Mouse (Mus musculus) left cerebral cortex, adult 2 months (tissue): ENCODE results near the gene Fam57b. TPM values are rescaled to one million over a fixed set of nuclear protein-coding genes. Genes with fewer than 3 reads are reported as not detected.
"Not testable (repeated sequence)": the region's sequence is repeated elsewhere in the genome, so short reads cannot be mapped to it uniquely, and the experiment has no call there.

Source experiments
- DNase-seq, 2 experiments: peaks; one replicate each; pipeline ENCODE4 v3.0.0; 2021 to 2022; ENCODE audit warnings: low spot score in 2 of 2, mixed read lengths in 1 of 2; ENCODE audit errors: extremely low spot score in 1 of 2
- H3K27ac ChIP-seq: fragments of 200-600 bp; 2 replicates; pipeline ENCODE4 v1.8.1; 2022
- H3K4me3 ChIP-seq: fragments of 200-600 bp; 2 replicates; pipeline ENCODE4 v1.8.1; 2022
- CTCF ChIP-seq: fragments of 200-600 bp; IDR thresholded peaks from 2 replicates; pipeline ENCODE4 v1.8.1; 2022; ENCODE audit warnings: antibody characterized with exemption, mild to moderate bottlenecking, moderate library complexity
- intact Hi-C: fragments of 180-260 bp; cut with DNase I; formaldehyde crosslinking; loops from one replicate; pipeline ENCODE4 v1.15.1; 2025
- total RNA-seq, 2 experiments: library from RNA; stranded (reverse); gene quantifications; 2 replicates each; pipeline ENCODE4 v1.2.3; 2021

Gene Fam57b
- total RNA-seq, 2 experiments from 2014 or later = 71.6 to 77.4 TPM

DNA sequence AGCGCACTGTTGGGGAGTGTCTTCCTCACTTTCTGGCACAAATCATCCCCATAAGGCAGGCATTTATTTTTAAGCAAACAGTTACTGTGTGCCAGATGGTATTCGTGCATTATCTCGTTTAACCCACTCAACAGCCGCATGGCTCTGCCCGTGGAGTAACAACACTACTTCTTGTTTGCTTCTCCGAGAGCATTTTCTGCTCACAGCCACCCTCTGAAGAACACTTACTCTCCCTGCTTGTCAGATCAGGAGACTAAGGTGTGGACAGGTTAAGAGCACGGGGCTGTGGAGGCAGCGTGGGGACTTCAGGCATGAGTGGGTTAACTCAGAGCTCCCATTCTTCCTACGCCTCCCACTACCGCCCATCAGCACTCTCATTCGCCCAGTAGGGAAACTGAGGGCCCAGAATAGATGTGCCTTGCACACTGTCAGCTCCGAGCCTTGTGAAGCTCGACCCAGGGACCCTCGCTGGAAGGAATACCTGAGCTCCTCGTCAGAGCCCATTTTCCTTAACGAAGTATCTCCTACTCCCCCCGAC lies 34.9 kb upstream of the Fam57b start:
- intact Hi-C loops = loop anchor here (1.0 to 10.0 kb wide), 5 partner anchors 14 to 350 kb away; partner anchors contain the start of genes Tufm and Ypel3
- no peak for TF ChIP-seq CTCF
- DNase-seq = peak; percentile 46 to 55
- Histone ChIP-seq H3K27ac (peak overlapping the region; percentile 68), H3K4me3 (peak overlapping the region; percentile 14; the same call in 1 of the 2 replicates)

DNA sequence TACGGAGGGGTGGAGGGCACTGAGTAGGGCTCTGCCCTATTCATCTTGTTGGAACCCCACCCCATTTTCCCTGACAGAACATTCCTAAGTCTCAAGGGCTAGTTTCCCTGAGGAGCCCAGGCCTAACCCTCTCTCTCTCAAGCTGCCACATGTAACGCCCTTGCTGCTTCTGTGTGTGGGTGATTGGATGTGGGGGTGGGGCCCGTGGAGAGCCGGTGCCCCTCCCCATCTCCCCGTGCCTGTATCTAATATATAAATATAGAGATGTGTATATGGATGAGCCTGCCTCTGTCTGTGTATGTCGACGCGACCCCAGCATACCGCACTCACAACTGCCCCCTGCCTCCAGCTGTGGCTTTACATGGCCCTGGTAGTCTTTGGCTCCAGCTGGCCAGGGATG lies 31.9 kb upstream of the Fam57b start:
- intact Hi-C loops = loop anchor here (10.0 kb wide), 1 partner anchor 281 kb away; the partner anchor contains the start of gene Tufm
- no peak overlapping the region for H3K27ac ChIP-seq
- no peak for TF ChIP-seq CTCF
- no peak overlapping the region for H3K4me3 ChIP-seq
- no peak for DNase-seq

DNA sequence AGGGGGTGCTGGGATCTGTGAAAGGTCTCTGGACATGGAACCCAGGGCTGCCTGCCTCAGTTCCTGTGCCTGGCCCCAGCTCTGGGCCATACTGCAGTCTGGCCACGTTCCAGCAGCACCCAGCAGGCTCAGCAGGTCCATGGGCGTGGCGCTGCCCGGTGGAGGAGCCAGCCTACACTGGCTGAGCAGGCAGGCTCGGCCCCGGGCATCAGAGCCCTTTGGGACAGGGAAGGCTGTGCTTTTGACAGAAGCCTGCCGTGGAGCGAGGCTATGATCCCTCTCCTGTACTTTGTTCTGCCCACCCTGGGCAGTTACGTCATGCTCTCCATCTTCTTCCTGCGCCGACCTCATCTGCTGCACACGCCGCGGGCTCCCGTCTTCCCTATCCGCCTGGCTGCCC lies 31.3 kb upstream of the Fam57b start, which contains the start of gene Gdpd3:
Gene Gdpd3, plus strand, starts transcription at position 134 of the 400 bp plus-strand sequence.
- no peak for TF ChIP-seq CTCF

DNA sequence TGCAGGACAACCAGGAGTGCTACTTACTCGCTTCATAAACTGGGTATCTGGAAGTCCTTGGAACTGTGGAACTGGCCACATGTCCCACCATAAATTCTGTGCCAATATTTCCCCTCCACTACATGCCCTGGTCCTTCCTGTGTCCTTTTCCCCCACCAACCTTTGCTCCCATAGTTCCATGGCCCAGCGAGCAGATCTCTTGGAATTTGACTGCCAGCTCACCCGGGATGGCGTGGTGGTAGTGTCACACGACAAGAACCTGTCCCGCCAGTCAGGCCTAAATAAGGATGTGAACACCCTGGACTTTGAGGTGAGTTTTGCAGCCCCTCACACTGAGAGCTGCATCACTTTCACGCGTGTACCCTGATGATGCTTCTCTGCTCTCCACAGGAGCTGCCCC lies 30.5 kb upstream of the Fam57b start:
- no peak overlapping the region for H3K27ac ChIP-seq
- intact Hi-C loops = loop anchor here (10.0 kb wide), 1 partner anchor 282 kb away; the partner anchor contains the start of gene Tufm
- DNase-seq = no peak
- H3K4me3 ChIP-seq = no peak overlapping the region
- TF ChIP-seq CTCF = no peak

More for the DNA sequence above, 31.3 kb upstream of the Fam57b start, which contains the start of gene Gdpd3:
- Histone ChIP-seq H3K4me3 (no peak within 1 kb of the TSS), H3K27ac (no peak within 1 kb of the TSS)
- no peak for DNase-seq
- intact Hi-C loops = loop anchor here (10.0 kb wide), 1 partner anchor 281 kb away; the partner anchor contains the start of gene Tufm

DNA sequence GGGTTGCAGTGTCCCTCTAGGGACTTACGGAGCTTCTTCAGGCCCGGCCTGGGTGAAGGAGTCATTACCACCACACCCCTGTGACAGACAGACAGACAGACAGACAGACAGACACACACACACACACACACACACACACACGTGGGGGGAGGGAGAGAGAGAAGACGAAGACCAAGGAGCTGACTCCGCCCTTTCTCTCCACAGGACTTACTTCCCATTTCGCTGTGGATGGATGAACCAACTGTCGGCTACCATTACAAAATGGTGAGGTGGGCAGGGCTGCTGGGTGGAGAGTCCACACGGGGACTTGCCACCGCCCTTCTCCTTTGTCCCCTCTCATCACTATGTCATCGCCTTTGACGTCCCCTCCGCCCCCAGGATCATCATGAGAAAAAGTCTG lies 26.7 kb upstream of the Fam57b start:
- no peak overlapping the region for H3K27ac ChIP-seq
- H3K4me3 ChIP-seq = no peak overlapping the region
- no peak for DNase-seq
- intact Hi-C loops = no loop called here
- TF ChIP-seq CTCF = no peak

DNA sequence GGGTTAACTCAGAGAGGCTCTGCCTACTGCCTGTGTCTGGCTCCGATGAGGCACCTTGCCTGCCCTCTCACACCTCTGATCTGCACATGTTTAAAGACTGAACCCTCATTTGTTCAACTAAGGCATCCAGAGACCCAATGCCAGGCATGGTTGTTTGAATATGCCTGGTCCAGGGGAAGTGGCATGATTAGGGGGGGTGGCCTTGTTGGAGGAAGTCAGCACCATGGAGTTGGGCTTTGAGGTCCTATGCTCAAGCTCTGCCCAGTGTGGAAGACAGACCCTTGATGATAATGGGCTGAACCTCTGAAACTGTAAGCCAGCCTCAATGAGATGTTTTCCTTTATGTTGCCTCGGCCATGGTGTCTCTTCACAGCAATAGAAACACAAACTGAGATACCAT lies 24.1 kb upstream of the Fam57b start:
- no peak overlapping the region for H3K27ac ChIP-seq
- H3K4me3 ChIP-seq = no peak overlapping the region
- intact Hi-C loops = no loop called here
- TF ChIP-seq CTCF = no peak
- DNase-seq = no peak

DNA sequence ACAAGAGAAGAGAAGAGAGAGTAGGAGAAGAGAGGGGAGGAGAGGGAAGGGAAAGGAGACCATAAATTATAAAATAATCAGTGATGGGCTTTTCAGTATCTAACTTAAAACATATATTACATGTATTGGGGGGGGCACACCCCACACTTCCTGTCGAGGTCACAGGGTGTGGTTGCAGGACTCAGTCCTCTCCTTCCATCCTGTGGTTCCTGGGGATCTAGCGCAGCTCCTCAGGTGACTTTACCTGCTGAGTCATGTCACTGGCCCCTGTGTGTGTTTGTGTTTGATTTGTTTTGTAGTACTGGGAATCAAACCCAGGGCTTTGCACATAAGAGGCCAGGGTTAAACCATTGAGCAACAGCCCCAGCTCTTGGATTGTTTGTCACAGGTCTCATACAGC lies 23.0 kb upstream of the Fam57b start:
- no peak for DNase-seq
- no peak for TF ChIP-seq CTCF
- H3K4me3 ChIP-seq = no peak overlapping the region
- H3K27ac ChIP-seq = no peak overlapping the region
- intact Hi-C loops = no loop called here

GRCm38 (mm10) chr7:126775185-126775977 lies 22.1 kb upstream of the Fam57b start:
- no peak for DNase-seq
- H3K4me3 ChIP-seq = no peak overlapping the region
- intact Hi-C loops = loop anchor here (5.0 kb wide), 2 partner anchors 73 to 123 kb away; no protein-coding TSS in a partner anchor
- peak; percentile 56 for TF ChIP-seq CTCF
- H3K27ac ChIP-seq = 0 out of 2 replicates have a peak overlapping the region, but pooled peaks have one; percentile 4

DNA sequence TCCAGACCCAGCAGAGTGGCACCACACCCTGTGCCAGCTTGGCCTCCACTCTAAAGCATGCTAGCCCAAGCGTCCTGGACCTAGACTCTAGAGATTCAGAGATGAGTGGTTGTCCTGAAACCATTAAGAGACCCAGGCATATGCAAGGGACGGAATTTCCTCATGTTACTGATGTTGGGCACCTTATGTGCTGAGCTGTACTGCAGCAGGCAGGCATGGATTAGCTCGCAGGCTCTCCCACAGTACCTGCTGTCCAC lies 21.6 kb upstream of the Fam57b start:
- DNase-seq = no peak
- peak overlapping the region; percentile 70 for H3K4me3 ChIP-seq
- no peak for TF ChIP-seq CTCF
- intact Hi-C loops = loop anchor here (2.0 to 5.0 kb wide), 3 partner anchors 13 to 124 kb away; no protein-coding TSS in a partner anchor
- peak overlapping the region; percentile 99 for H3K27ac ChIP-seq

- Histone ChIP-seq H3K27ac (peak within 1 kb of the TSS; percentile 99), H3K4me3 (peak within 1 kb of the TSS; percentile 70)
- DNase-seq = peak; percentile 95
- TF ChIP-seq CTCF = no peak
- intact Hi-C loops = loop anchor here (2.0 to 5.0 kb wide), 3 partner anchors 14 to 124 kb away; no protein-coding TSS in a partner anchor
Measured at GRCm38 (mm10) chr7:126776598-126777057, 20.8 kb upstream of the Fam57b start, which contains the start of gene Ypel3. TSS of gene Ypel3 (plus strand) at chr7:126776955.

DNA sequence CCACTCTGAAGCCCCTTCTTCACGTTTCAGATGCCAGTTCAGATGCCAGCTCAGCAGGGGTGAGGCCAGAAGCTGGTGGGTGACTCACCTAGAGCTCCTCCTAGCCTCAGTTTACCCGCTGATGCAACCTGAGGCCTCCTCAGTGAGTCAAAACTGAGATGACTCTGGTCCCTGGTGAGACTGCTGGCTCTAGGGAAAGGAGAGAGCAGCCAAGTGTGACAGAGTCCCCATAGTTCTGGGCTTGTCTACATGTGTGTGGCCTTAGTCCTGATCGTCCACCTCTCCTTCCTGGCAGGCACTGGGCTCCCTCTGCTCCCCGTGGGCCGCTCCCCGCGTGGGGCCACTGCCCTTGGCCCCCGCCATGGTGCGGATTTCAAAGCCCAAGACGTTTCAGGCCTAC lies 20.0 kb upstream of the Fam57b start:
- intact Hi-C loops = loop anchor here (2.0 to 5.0 kb wide), 3 partner anchors 15 to 125 kb away; no protein-coding TSS in a partner anchor
- TF ChIP-seq CTCF = no peak
- no peak for DNase-seq
- Histone ChIP-seq H3K27ac (peak overlapping the region; percentile 99), H3K4me3 (peak overlapping the region; percentile 70)

GRCm38 (mm10) chr7:126778147-126778546 lies 19.3 kb upstream of the Fam57b start:
- H3K27ac ChIP-seq = peak overlapping the region; percentile 99; the same call in 1 of the 2 replicates
- intact Hi-C loops = loop anchor here (5.0 kb wide), 2 partner anchors 76 to 126 kb away; no protein-coding TSS in a partner anchor
- DNase-seq = no peak
- TF ChIP-seq CTCF = no peak
- H3K4me3 ChIP-seq = peak overlapping the region; percentile 70

- H3K27ac ChIP-seq, H3K4me3 ChIP-seq, DNase-seq: not testable (repeated sequence)
- intact Hi-C loops = loop anchor here (5.0 kb wide), 2 partner anchors 77 to 127 kb away; no protein-coding TSS in a partner anchor
Measured at GRCm38 (mm10) chr7:126779101-126779500, 18.4 kb upstream of the Fam57b start.
